Comparison of ENCODE assay signal across 31 mouse cellular contexts in genomic region chr16:81623776-81624175, GRCm38 (mm10).
"Had no signal": no experiment of that assay in that cellular context is flagged by ENCODE, and none has a peak within 500 bp of the region (broad histone marks: within the 10 kb centered on the region; RNA-seq: fewer than 3 reads in every experiment).

No protein-coding gene starts in this region.

- H3K9me3 ChIP-seq: limb, embryonic 10.5 days; limb, embryonic 12.5 days; limb, embryonic 13.5 days; limb, embryonic 15.5 days; liver, embryonic 12.5 days; liver, embryonic 13.5 days; liver, embryonic 15.5 days; lung, embryonic 15.5 days; megakaryocyte, embryonic 14.5 days; midbrain, embryonic 10.5 days; midbrain, embryonic 12.5 days; midbrain, embryonic 13.5 days; midbrain, embryonic 15.5 days had no signal

- ATAC-seq: liver, embryonic 12.5 days; liver, postnatal 0 days; lung, postnatal 0 days; midbrain, embryonic 13.5 days; midbrain, embryonic 15.5 days; midbrain, embryonic 16.5 days had no signal

- H3K4me1 ChIP-seq: limb, embryonic 10.5 days; limb, embryonic 12.5 days; limb, embryonic 13.5 days; limb, embryonic 15.5 days; liver, embryonic 12.5 days; liver, embryonic 13.5 days; liver, embryonic 15.5 days; lung, embryonic 15.5 days; megakaryocyte, embryonic 14.5 days; midbrain, embryonic 10.5 days; midbrain, embryonic 12.5 days; midbrain, embryonic 13.5 days; midbrain, embryonic 15.5 days had no signal

- H3K4me2 ChIP-seq: limb, embryonic 12.5 days; limb, embryonic 13.5 days; limb, embryonic 15.5 days; liver, embryonic 11.5 days; liver, embryonic 12.5 days; liver, embryonic 13.5 days; liver, embryonic 15.5 days; lung, embryonic 14.5 days; lung, embryonic 15.5 days; midbrain, embryonic 11.5 days; midbrain, embryonic 12.5 days; midbrain, embryonic 13.5 days; midbrain, embryonic 15.5 days had no signal

- DNase-seq: left cerebral cortex, postnatal 4 days; liver; liver, embryonic 13.5 days; liver, postnatal 0 days; lung, adult 18-20 months; lung, adult 2 months; lung, postnatal 10 days; lung, postnatal 14 days; lung, postnatal 36 days; lung, postnatal 4 days had no signal

- H3K27me3 ChIP-seq: limb, embryonic 12.5 days; limb, embryonic 13.5 days; limb, embryonic 15.5 days; liver, embryonic 12.5 days; liver, embryonic 13.5 days; liver, embryonic 15.5 days; lung, embryonic 15.5 days; megakaryocyte, embryonic 14.5 days; midbrain, embryonic 12.5 days; midbrain, embryonic 13.5 days; midbrain, embryonic 15.5 days had no signal

- H3K4me3 ChIP-seq: left cerebral cortex, adult 2 months; limb, embryonic 10.5 days; limb, embryonic 12.5 days; limb, embryonic 13.5 days; limb, embryonic 15.5 days; liver, embryonic 12.5 days; liver, embryonic 13.5 days; liver, embryonic 15.5 days; lung, embryonic 15.5 days; megakaryocyte, embryonic 14.5 days; midbrain, embryonic 10.5 days; midbrain, embryonic 12.5 days; midbrain, embryonic 13.5 days; midbrain, embryonic 15.5 days; myocyte had no signal

- H3K9ac ChIP-seq: limb, embryonic 12.5 days; limb, embryonic 13.5 days; limb, embryonic 15.5 days; liver, embryonic 12.5 days; liver, embryonic 13.5 days; liver, embryonic 14.5 days; liver, embryonic 15.5 days; liver, postnatal 0 days; lung, embryonic 14.5 days; lung, embryonic 15.5 days; midbrain, embryonic 12.5 days; midbrain, embryonic 13.5 days; midbrain, embryonic 15.5 days had no signal

- H3K27ac ChIP-seq: left cerebral cortex, adult 2 months; limb, embryonic 10.5 days; limb, embryonic 12.5 days; limb, embryonic 13.5 days; limb, embryonic 15.5 days; liver, embryonic 12.5 days; liver, embryonic 13.5 days; liver, embryonic 14.5 days; liver, embryonic 15.5 days; lung, embryonic 15.5 days; macrophage; midbrain, embryonic 10.5 days; midbrain, embryonic 12.5 days; midbrain, embryonic 13.5 days; midbrain, embryonic 15.5 days had no signal

- H3K36me3 ChIP-seq: limb, embryonic 10.5 days; limb, embryonic 12.5 days; limb, embryonic 13.5 days; limb, embryonic 15.5 days; liver, embryonic 12.5 days; liver, embryonic 13.5 days; liver, embryonic 15.5 days; lung, embryonic 15.5 days; midbrain, embryonic 10.5 days; midbrain, embryonic 12.5 days; midbrain, embryonic 13.5 days; midbrain, embryonic 15.5 days had no signal
